In genomic region chr4:149792159-149792800, GRCm38 (mm10) we compare ENCODE assay signal across 9 mouse cellular contexts. TPM values are rescaled to one million over a fixed set of nuclear protein-coding genes. Genes with fewer than 3 reads are reported as not detected.
A peak's percentile ranks its signal among the peaks of the same experiment; 100 is the strongest.
DNase-seq lines count a peak whose midpoint lies in the region; ATAC-seq lines count a peak whose summit lies in the region.
"Had no signal": no experiment of that assay in that cellular context is flagged by ENCODE, and none has a peak within 500 bp of the region (broad histone marks: within the 10 kb centered on the region; RNA-seq: fewer than 3 reads in every experiment).

No protein-coding gene starts in this region.

- ATAC-seq in intestine, embryonic 15.5 days = no peak
- ATAC-seq: inflammation-experienced regulatory T-cells, adult 6 months had no signal

- H3K36me3 ChIP-seq in intestine, embryonic 15.5 days = no peaks in the 10 kb centered on the region

- peaks cover 23% of the 10 kb centered on the region; the same call in 1 of the 2 replicates for H3K4me1 ChIP-seq in intestine, embryonic 15.5 days (replicated peaks)

- no peak overlapping the region for H3K4me3 ChIP-seq in intestine, embryonic 15.5 days (replicated peaks)

- DNase-seq in retina, adult 2 months (ENCODE audit: low read depth, low spot score) = peak; percentile 52
- no peak for DNase-seq in retina, embryonic 14.5 days (ENCODE audit: low spot score)
- peak; percentile 91 to 93 for DNase-seq in heart, adult 9 months (ENCODE audit: low spot score in 2 of 2)
- peak; percentile 82 to 89 for DNase-seq in lung, adult 18-20 months
- DNase-seq in yolk sac, embryonic 10.5 days (ENCODE audit: low spot score) = peak; percentile 46
- DNase-seq in T-cell, adult 2 months (ENCODE audit: low spot score) = no peak
- DNase-seq: right cerebral cortex, postnatal 4 days had no signal

- no peak overlapping the region for H3K27ac ChIP-seq in intestine, embryonic 15.5 days

- H3K9ac ChIP-seq in intestine, embryonic 15.5 days = no peak overlapping the region

- 38% methylated on average over 10 of the region's 10 CpGs for WGBS in intestine, embryonic 15.5 days

- H3K4me2 ChIP-seq in intestine, embryonic 15.5 days (replicated peaks) = no peak overlapping the region

- H3K27me3 ChIP-seq in intestine, embryonic 15.5 days (replicated peaks) = no peaks in the 10 kb centered on the region

- no peaks in the 10 kb centered on the region for H3K9me3 ChIP-seq in intestine, embryonic 15.5 days

RNA-seq across cellular contexts. Expression of gene Slc25a33, which starts 18.2 kb away (rescaled TPM):
- polyA plus RNA-seq in intestine, embryonic 15.5 days (2015; fragmentation: Nextera tagmentation; extraction: Ambion mirVana) = 9.5 and 10.3 TPM in 2 replicates

RNA-seq across cellular contexts. Expression of gene Tmem201, which starts 54.4 kb away (rescaled TPM):
- polyA plus RNA-seq in intestine, embryonic 15.5 days (2015; fragmentation: Nextera tagmentation; extraction: Ambion mirVana) = 23.3 and 24.7 TPM in 2 replicates

Comparison
In these comparisons a context has a peak if more than half of its experiments do, and no peak if none do; other contexts are left out.
1. DNase-seq: peak in retina, adult 2 months (single experiment), heart, adult 9 months (2 of 2), lung, adult 18-20 months (2 of 2) and yolk sac, embryonic 10.5 days (single experiment); none in retina, embryonic 14.5 days (single experiment) and T-cell, adult 2 months (single experiment).